Mouse (Mus musculus): Measurements from ENCODE around the gene Sdk1. TPM values are rescaled to one million over a fixed set of nuclear protein-coding genes. Genes with fewer than 3 reads are reported as not detected.

Gene Sdk1
- polyA plus RNA-seq, 1 experiment: 1.6 TPM

- TF ChIP-seq POLR2A (IDR thresholded peaks at IDR 0.05; ENCODE audit: control insufficient read depth, extremely low read depth, insufficient read depth, low read length, poor library complexity): no peak
- TF ChIP-seq CTCF (IDR thresholded peaks at IDR 0.05; ENCODE audit: borderline replicate concordance, control insufficient read depth, extremely low read depth, insufficient read depth, low read length, poor library complexity): no peak
- H3K36me3 ChIP-seq (ENCODE audit: control insufficient read depth, insufficient read depth, low read length): no peaks in the 10 kb centered on the region
- no peak overlapping the region for H3K4me3 ChIP-seq (ENCODE audit: control insufficient read depth, insufficient read depth, low read length)
- WGBS: 92% methylated on average over 2 of the region's 2 CpGs
- no peak for DNase-seq
- no peaks in the 10 kb centered on the region for H3K4me1 ChIP-seq (replicated peaks; ENCODE audit: control insufficient read depth, insufficient read depth, low read length)
- H3K27me3 ChIP-seq (ENCODE audit: control insufficient read depth, insufficient read depth, low read length): no peaks in the 10 kb centered on the region
- no peak overlapping the region for H3K27ac ChIP-seq (ENCODE audit: control insufficient read depth, insufficient read depth, low read length)
Observed at GRCm38 (mm10) chr5:141463417-141463816, 222.1 kb downstream of the Sdk1 start.

GRCm38 (mm10) chr5:141468821-141469220 is 227.5 kb downstream of the Sdk1 start:
- no peak for DNase-seq
- no peaks in the 10 kb centered on the region for H3K27me3 ChIP-seq (ENCODE audit: control insufficient read depth, insufficient read depth, low read length)
- no peak overlapping the region for H3K27ac ChIP-seq (ENCODE audit: control insufficient read depth, insufficient read depth, low read length)
- 86% methylated on average over 5 of the region's 5 CpGs for WGBS
- H3K36me3 ChIP-seq (ENCODE audit: control insufficient read depth, insufficient read depth, low read length): no peaks in the 10 kb centered on the region
- no peaks in the 10 kb centered on the region for H3K4me1 ChIP-seq (replicated peaks; ENCODE audit: control insufficient read depth, insufficient read depth, low read length)
- TF ChIP-seq CTCF (IDR thresholded peaks at IDR 0.05; ENCODE audit: borderline replicate concordance, control insufficient read depth, extremely low read depth, insufficient read depth, low read length, poor library complexity) (no peak), POLR2A (IDR thresholded peaks at IDR 0.05; ENCODE audit: control insufficient read depth, extremely low read depth, insufficient read depth, low read length, poor library complexity) (no peak)
- no peak overlapping the region for H3K4me3 ChIP-seq (ENCODE audit: control insufficient read depth, insufficient read depth, low read length)

- Histone ChIP-seq H3K4me1 (replicated peaks; ENCODE audit: control insufficient read depth, insufficient read depth, low read length) (no peaks in the 10 kb centered on the region), H3K4me3 (ENCODE audit: control insufficient read depth, insufficient read depth, low read length) (no peak overlapping the region), H3K27me3 (ENCODE audit: control insufficient read depth, insufficient read depth, low read length) (no peaks in the 10 kb centered on the region), H3K36me3 (ENCODE audit: control insufficient read depth, insufficient read depth, low read length) (no peaks in the 10 kb centered on the region), H3K27ac (ENCODE audit: control insufficient read depth, insufficient read depth, low read length) (no peak overlapping the region)
- no peak for DNase-seq
- no peak for TF ChIP-seq CTCF (IDR thresholded peaks at IDR 0.05; ENCODE audit: borderline replicate concordance, control insufficient read depth, extremely low read depth, insufficient read depth, low read length, poor library complexity)
- no peak for TF ChIP-seq POLR2A (IDR thresholded peaks at IDR 0.05; ENCODE audit: control insufficient read depth, extremely low read depth, insufficient read depth, low read length, poor library complexity)
- 78% methylated on average over 6 of the region's 6 CpGs for WGBS
Observed at GRCm38 (mm10) chr5:141505281-141505680, 264.0 kb downstream of the Sdk1 start.

GRCm38 (mm10) chr5:141506344-141506743 is 265.1 kb downstream of the Sdk1 start:
- Histone ChIP-seq H3K4me3 (ENCODE audit: control insufficient read depth, insufficient read depth, low read length) (no peak overlapping the region), H3K27ac (ENCODE audit: control insufficient read depth, insufficient read depth, low read length) (no peak overlapping the region), H3K36me3 (ENCODE audit: control insufficient read depth, insufficient read depth, low read length) (no peaks in the 10 kb centered on the region), H3K27me3 (ENCODE audit: control insufficient read depth, insufficient read depth, low read length) (no peaks in the 10 kb centered on the region), H3K4me1 (replicated peaks; ENCODE audit: control insufficient read depth, insufficient read depth, low read length) (no peaks in the 10 kb centered on the region)
- WGBS: 94% methylated on average over 3 of the region's 3 CpGs
- no peak for TF ChIP-seq POLR2A (IDR thresholded peaks at IDR 0.05; ENCODE audit: control insufficient read depth, extremely low read depth, insufficient read depth, low read length, poor library complexity)
- no peak for TF ChIP-seq CTCF (IDR thresholded peaks at IDR 0.05; ENCODE audit: borderline replicate concordance, control insufficient read depth, extremely low read depth, insufficient read depth, low read length, poor library complexity)
- no peak for DNase-seq

- Histone ChIP-seq H3K4me3 (ENCODE audit: control insufficient read depth, insufficient read depth, low read length) (no peak overlapping the region), H3K36me3 (ENCODE audit: control insufficient read depth, insufficient read depth, low read length) (no peaks in the 10 kb centered on the region), H3K27me3 (ENCODE audit: control insufficient read depth, insufficient read depth, low read length) (no peaks in the 10 kb centered on the region), H3K4me1 (replicated peaks; ENCODE audit: control insufficient read depth, insufficient read depth, low read length) (no peaks in the 10 kb centered on the region), H3K27ac (ENCODE audit: control insufficient read depth, insufficient read depth, low read length) (no peak overlapping the region)
- TF ChIP-seq POLR2A (IDR thresholded peaks at IDR 0.05; ENCODE audit: control insufficient read depth, extremely low read depth, insufficient read depth, low read length, poor library complexity) (no peak), CTCF (IDR thresholded peaks at IDR 0.05; ENCODE audit: borderline replicate concordance, control insufficient read depth, extremely low read depth, insufficient read depth, low read length, poor library complexity) (no peak)
- WGBS: 72% methylated on average over 13 of the region's 13 CpGs
- no peak for DNase-seq
Observed at GRCm38 (mm10) chr5:141524801-141525715, 283.8 kb downstream of the Sdk1 start.

- TF ChIP-seq POLR2A (IDR thresholded peaks at IDR 0.05; ENCODE audit: control insufficient read depth, extremely low read depth, insufficient read depth, low read length, poor library complexity): no peak
- TF ChIP-seq CTCF (IDR thresholded peaks at IDR 0.05; ENCODE audit: borderline replicate concordance, control insufficient read depth, extremely low read depth, insufficient read depth, low read length, poor library complexity): no peak
Observed at GRCm38 (mm10) chr5:141540193-141540592, 298.9 kb downstream of the Sdk1 start.

More at GRCm38 (mm10) chr5:141540193-141540592, 298.9 kb downstream of the Sdk1 start:
- Histone ChIP-seq H3K27ac (ENCODE audit: control insufficient read depth, insufficient read depth, low read length) (no peak overlapping the region), H3K4me3 (ENCODE audit: control insufficient read depth, insufficient read depth, low read length) (no peak overlapping the region), H3K36me3 (ENCODE audit: control insufficient read depth, insufficient read depth, low read length) (no peaks in the 10 kb centered on the region), H3K27me3 (ENCODE audit: control insufficient read depth, insufficient read depth, low read length) (no peaks in the 10 kb centered on the region), H3K4me1 (replicated peaks; ENCODE audit: control insufficient read depth, insufficient read depth, low read length) (no peaks in the 10 kb centered on the region)
- DNase-seq: no peak
- 61% methylated on average over 5 of the region's 5 CpGs for WGBS
